Mouse (Mus musculus): ENCODE results near the gene Acer2. TPM values are rescaled to one million over a fixed set of nuclear protein-coding genes. Genes with fewer than 3 reads are reported as not detected.

Acer2 gene
- total RNA-seq, 2 experiments from 2014 or later, result 3.4 to 4.3 TPM

DNA sequence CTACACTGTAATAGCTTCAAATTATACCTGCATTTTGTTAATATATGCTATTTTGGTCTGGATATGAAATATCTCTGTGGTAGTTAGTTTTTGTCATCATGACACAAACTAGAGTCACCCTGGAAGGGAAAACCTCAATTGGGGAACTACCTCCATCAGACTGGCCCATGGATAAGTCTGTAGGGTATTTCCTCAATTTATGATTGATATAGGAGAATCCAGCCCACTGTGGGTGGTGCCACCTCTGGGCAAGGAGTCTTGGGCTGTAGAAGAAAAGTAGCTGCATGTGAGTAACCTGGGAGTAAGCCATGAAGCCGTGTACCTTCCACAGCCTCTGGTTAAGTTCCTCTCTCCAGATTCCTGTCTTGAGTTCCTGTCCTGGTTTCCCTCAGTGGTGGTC, 74.6 kb downstream of the Acer2 start:
- no peak for DNase-seq (ENCODE audit: low spot score in 2 of 2)

DNA sequence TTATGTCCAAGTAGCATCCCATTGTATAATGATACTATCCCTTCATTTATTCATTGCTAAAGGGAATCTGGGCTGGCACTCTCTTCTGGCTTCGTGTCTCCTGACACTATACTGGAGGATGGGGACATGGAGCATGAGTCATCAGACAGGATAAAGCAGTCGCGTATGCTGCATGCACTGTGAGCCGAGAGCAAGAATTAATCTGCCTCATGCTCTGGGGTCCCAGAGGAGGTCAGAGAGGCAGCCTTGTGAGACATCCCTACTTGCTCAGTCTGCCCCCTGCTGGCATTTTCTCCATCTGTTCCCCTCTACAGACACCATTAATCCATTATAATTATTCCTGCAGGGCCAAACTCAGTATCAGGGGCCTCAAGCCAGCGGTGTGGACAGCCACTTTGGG, 79.3 kb downstream of the Acer2 start:
- DNase-seq (ENCODE audit: low spot score in 2 of 2), result no peak

DNA sequence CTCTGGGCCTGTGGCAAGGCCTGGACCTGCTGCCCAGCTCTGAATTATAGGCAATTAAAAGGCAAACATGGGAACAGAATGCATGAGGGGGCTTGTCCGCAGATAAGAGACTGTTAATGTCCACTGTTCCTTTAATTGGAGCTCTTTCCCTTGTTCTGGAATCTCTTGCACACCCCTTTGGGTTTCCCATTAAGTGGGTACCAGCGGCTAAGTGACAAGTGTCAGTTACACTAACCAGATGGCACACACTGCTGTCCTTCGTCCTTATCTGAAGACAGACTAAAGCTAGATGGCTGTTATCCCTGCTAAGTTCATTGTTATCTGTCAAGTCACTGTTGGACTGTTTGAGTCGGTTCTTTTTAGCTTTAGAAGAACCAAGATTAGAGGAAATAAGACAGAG, 81.3 kb downstream of the Acer2 start:
- no peak for DNase-seq (ENCODE audit: low spot score in 2 of 2)

DNA sequence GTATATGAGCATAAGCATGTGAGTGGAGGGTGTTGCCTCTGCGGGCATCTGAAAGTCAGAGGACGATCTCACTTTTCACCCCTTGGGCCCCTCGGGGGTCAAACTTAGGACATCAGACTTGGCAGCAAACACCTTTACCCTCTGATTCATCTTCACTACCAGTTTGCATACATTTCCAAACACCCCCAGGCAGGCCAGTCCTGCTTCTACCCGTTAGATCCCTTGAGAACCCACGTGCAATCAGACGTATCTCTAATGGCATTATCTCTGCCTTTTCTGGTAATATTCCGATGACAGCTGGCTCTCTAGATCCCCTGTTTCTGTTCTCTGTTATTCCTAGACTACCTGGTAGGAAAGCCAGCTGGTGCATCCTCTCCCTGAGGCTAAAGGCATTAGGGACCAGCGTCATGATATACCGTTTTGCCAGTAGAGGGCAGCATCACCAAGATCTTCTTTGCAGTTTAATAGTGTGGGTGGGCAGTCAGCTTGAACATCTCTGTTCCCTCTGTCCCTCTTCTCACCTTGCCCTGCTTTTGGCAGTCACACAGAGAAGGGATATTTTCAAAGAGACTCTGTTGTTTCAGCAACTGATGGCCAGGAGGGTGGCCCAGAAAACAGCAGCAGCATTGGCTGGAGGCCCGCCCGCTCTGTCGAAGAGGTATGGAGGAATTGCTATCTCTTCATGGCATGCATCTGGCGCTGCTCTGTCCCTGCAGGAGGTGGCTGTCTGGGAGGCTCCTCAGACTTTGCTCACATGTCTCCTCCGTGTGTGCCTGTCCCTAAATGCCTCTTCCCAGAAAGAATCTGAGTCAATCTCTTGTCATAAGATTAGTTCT, 83.6 kb downstream of the Acer2 start:
- DNase-seq (ENCODE audit: low spot score in 2 of 2), result peak; percentile 80 to 82

DNA sequence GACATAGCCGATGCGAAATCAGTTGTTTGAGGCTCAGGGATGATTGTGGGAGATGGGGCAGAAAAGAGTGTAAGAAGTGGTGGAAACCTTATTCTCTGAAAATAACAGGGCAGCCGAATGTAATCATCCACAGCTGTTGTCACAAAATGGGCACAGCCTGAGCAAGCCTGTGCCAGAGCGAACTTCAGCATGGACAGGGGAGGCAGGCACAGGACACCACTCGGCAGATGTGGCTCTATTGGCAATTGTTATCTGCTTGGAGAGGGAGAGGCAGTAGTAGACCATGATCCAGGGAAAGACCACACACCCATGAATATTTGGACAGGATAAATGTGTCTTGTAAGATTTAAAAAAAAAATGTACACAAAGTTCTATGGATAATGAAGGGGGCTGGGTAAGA, 103.1 kb downstream of the Acer2 start:
- DNase-seq (ENCODE audit: low spot score in 2 of 2), result no peak

Other genes with a start within 250 kb of the Acer2 start
- gene Plin2, start 204.3 kb upstream of the Acer2 start, total RNA-seq (2021), result 10 to 100 TPM; 12.3 to 15.9 TPM
- 10 to 100 TPM; 14.8 to 14.9 TPM for gene Dennd4c, start 125.8 kb upstream of the Acer2 start, total RNA-seq (2021)
- gene Rps6, start 17.0 kb upstream of the Acer2 start, total RNA-seq (2021), result 100 to 1,000 TPM; 393 to 396 TPM

Data from layer of hippocampus, postnatal 14 days (tissue).